Mouse (Mus musculus) CH12.LX (cell line): ENCODE measurements around the gene Ccdc62. TPM values are rescaled to one million over a fixed set of nuclear protein-coding genes. Genes with fewer than 3 reads are reported as not detected.

ENCODE experiments used
- polyA plus RNA-seq: library from polyadenylated mRNA; unstranded; fragments of >175 nt; gene quantifications from 2 replicates; pipeline ENCODE4 v1.2.1, GENCODE M21; 2012; ENCODE audit warnings: low read depth; ENCODE audit not compliant: insufficient read length
- total RNA-seq, 2 experiments: library from RNA; depleted of rRNA; stranded (reverse); fragments of 300-350 nt in 1 of 2; fragments of >200 nt in 1 of 2; gene quantifications; 2 replicates each; pipeline ENCODE4 v1.2.3; 2012 to 2014

Gene Ccdc62
- total and polyA plus RNA-seq, 3 experiments: 1.6 to 5.3 (median 2.0) TPM

Other genes starting within 250 kb of the Ccdc62 start
- 26.7 and 28.1 TPM in 2 replicates for gene Clip1, start 246.1 kb upstream of the Ccdc62 start, total RNA-seq (2012; rRNA removed)
- gene Clip1, start 246.1 kb upstream of the Ccdc62 start, total RNA-seq (2014; rRNA removed): 24.9 and 25.4 TPM in 2 replicates
- gene Clip1, start 246.1 kb upstream of the Ccdc62 start, polyA plus RNA-seq: 37.1 and 42.9 TPM in 2 replicates
- gene Zcchc8, start 209.6 kb upstream of the Ccdc62 start, total RNA-seq (2012; rRNA removed): 15.2 and 17.0 TPM in 2 replicates
- 24.4 and 31.8 TPM in 2 replicates for gene Zcchc8, start 209.6 kb upstream of the Ccdc62 start, total RNA-seq (2014; rRNA removed)
- 60.7 and 77.2 TPM in 2 replicates for gene Zcchc8, start 209.6 kb upstream of the Ccdc62 start, polyA plus RNA-seq
- 55.8 and 68.5 TPM in 2 replicates for gene Rsrc2, start 181.3 kb upstream of the Ccdc62 start, total RNA-seq (2012; rRNA removed)
- 107 and 138 TPM in 2 replicates for gene Rsrc2, start 181.3 kb upstream of the Ccdc62 start, total RNA-seq (2014; rRNA removed)
- 128 and 154 TPM in 2 replicates for gene Rsrc2, start 181.3 kb upstream of the Ccdc62 start, polyA plus RNA-seq
- gene Kntc1, start 181.0 kb upstream of the Ccdc62 start, total RNA-seq (2012; rRNA removed): 36.3 and 37.4 TPM in 2 replicates
- gene Kntc1, start 181.0 kb upstream of the Ccdc62 start, total RNA-seq (2014; rRNA removed): 30.4 and 39.0 TPM in 2 replicates
- gene Kntc1, start 181.0 kb upstream of the Ccdc62 start, polyA plus RNA-seq: 26.4 and 30.5 TPM in 2 replicates
- not detected in 2 replicates for gene Hcar2, start 65.2 kb upstream of the Ccdc62 start, total RNA-seq (2012; rRNA removed)
- not detected in 2 replicates for gene Hcar2, start 65.2 kb upstream of the Ccdc62 start, total RNA-seq (2014; rRNA removed)
- gene Hcar2, start 65.2 kb upstream of the Ccdc62 start, polyA plus RNA-seq: not detected in 2 replicates
- gene Hcar1, start 50.7 kb upstream of the Ccdc62 start, total RNA-seq (2012; rRNA removed): not detected in 2 replicates
- gene Hcar1, start 50.7 kb upstream of the Ccdc62 start, total RNA-seq (2014; rRNA removed): not detected in 2 replicates
- gene Hcar1, start 50.7 kb upstream of the Ccdc62 start, polyA plus RNA-seq: not detected in 2 replicates
- 80.9 and 90.4 TPM in 2 replicates for gene Denr, start 23.5 kb upstream of the Ccdc62 start, total RNA-seq (2012; rRNA removed)
- 127 and 128 TPM in 2 replicates for gene Denr, start 23.5 kb upstream of the Ccdc62 start, total RNA-seq (2014; rRNA removed)
- gene Denr, start 23.5 kb upstream of the Ccdc62 start, polyA plus RNA-seq: 372 and 423 TPM in 2 replicates
- not detected in 2 replicates for gene Gm43518, start 3.3 kb upstream of the Ccdc62 start, total RNA-seq (2012; rRNA removed)
- gene Gm43518, start 3.3 kb upstream of the Ccdc62 start, total RNA-seq (2014; rRNA removed): not detected in 2 replicates
- 0.74 and 0.87 TPM in 2 replicates for gene Gm43518, start 3.3 kb upstream of the Ccdc62 start, polyA plus RNA-seq
- gene Hip1r, start 42.9 kb downstream of the Ccdc62 start, total RNA-seq (2012; rRNA removed): 48.4 and 49.8 TPM in 2 replicates
- 26.1 and 28.3 TPM in 2 replicates for gene Hip1r, start 42.9 kb downstream of the Ccdc62 start, total RNA-seq (2014; rRNA removed)
- gene Hip1r, start 42.9 kb downstream of the Ccdc62 start, polyA plus RNA-seq: 42.1 and 44.7 TPM in 2 replicates
- gene Vps37b, start 101.6 kb downstream of the Ccdc62 start, total RNA-seq (2012; rRNA removed): 8.3 and 8.7 TPM in 2 replicates
- 10.2 and 10.6 TPM in 2 replicates for gene Vps37b, start 101.6 kb downstream of the Ccdc62 start, total RNA-seq (2014; rRNA removed)
- gene Vps37b, start 101.6 kb downstream of the Ccdc62 start, polyA plus RNA-seq: 23.5 and 24.7 TPM in 2 replicates
- gene Abcb9, start 165.1 kb downstream of the Ccdc62 start, total RNA-seq (2012; rRNA removed): 0.63 and 0.98 TPM in 2 replicates
- gene Abcb9, start 165.1 kb downstream of the Ccdc62 start, total RNA-seq (2014; rRNA removed): 0.41 and 0.44 TPM in 2 replicates
- 1.1 and 1.4 TPM in 2 replicates for gene Abcb9, start 165.1 kb downstream of the Ccdc62 start, polyA plus RNA-seq
- gene Ogfod2, start 181.6 kb downstream of the Ccdc62 start, total RNA-seq (2012; rRNA removed): 24.9 and 25.5 TPM in 2 replicates
- gene Ogfod2, start 181.6 kb downstream of the Ccdc62 start, total RNA-seq (2014; rRNA removed): 19.3 and 20.0 TPM in 2 replicates
- gene Ogfod2, start 181.6 kb downstream of the Ccdc62 start, polyA plus RNA-seq: 19.6 and 24.0 TPM in 2 replicates
- 63.2 and 78.0 TPM in 2 replicates for gene Arl6ip4, start 185.4 kb downstream of the Ccdc62 start, total RNA-seq (2012; rRNA removed)
- 33.5 and 37.2 TPM in 2 replicates for gene Arl6ip4, start 185.4 kb downstream of the Ccdc62 start, total RNA-seq (2014; rRNA removed)
- gene Arl6ip4, start 185.4 kb downstream of the Ccdc62 start, polyA plus RNA-seq: 130 and 166 TPM in 2 replicates